Mouse (Mus musculus) erythroblast, embryonic 14.5 days (primary cell): ENCODE measurements around the gene Kank3.

ENCODE experiments used
- GATA1 ChIP-seq: IDR thresholded peaks from 2 replicates; pipeline ENCODE4 v1.6.1; 2012; ENCODE audit warnings: low read length, inconsistent platforms, mixed read lengths
- TAL1 ChIP-seq: IDR thresholded peaks from 3 replicates; pipeline ENCODE4 v1.6.1; 2012; ENCODE audit warnings: low read length, inconsistent platforms, mixed read lengths

DNA sequence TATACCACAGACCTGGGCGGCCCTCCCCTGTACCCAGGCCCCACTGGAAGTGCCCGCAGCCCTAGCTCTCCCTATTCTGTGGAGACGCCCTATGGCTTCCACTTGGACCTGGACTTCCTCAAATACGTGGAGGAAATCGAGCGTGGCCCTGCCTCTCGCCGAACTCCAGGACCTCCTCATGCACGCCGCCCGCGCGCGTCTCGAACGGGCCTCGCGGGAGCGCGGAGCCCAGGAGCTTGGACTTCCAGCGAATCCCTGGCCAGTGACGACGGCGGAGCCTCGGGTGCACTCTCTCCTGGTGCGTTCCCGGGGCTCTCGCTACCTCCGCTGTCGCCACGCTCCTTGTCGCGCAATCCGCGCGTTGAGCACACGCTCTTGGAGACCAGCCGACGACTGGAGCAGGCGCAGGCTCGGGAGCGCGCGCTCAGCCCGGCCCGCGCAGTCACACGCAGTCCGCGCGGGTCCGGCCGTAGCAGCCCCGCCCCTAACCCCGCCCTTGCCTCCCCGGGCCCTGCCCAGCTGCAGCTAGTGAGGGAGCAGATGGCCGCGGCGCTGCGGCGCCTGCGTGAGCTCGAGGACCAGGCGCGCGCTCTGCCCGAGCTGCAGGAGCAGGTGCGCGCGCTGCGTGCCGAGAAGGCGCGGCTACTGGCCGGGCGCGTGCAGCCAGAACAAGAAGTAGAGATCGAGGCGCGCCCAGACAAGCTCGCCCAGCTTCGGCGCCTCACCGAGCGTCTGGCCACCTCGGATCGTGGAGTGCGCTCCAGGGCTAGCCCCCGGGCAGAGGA is 7.1 kb downstream of the Kank3 start:
- TF ChIP-seq GATA1: no peak
- TF ChIP-seq TAL1: no peak
